Mouse (Mus musculus) MEL (cell line): ENCODE measurements around the gene Slain2. TPM values are rescaled to one million over a fixed set of nuclear protein-coding genes. Genes with fewer than 3 reads are reported as not detected.

Source experiments
- DNase-seq: peaks from one replicate; pipeline ENCODE4 v3.0.0; 2011; ENCODE audit warnings: low read depth, low spot score
- H3K27ac ChIP-seq: 2 replicates; pipeline ENCODE4 v1.5.1; 2012; ENCODE audit warnings: low read depth, mild to moderate bottlenecking, control low read depth, low read length, moderate library complexity; ENCODE audit not compliant: control insufficient read depth
- H3K27me3 ChIP-seq, 2 experiments: fragments of 150-350 bp in 1 of 2; sonication (generic) in 1 of 2; 2 replicates each; pipeline ENCODE4 v1.6.1; 2012; ENCODE audit warnings: low read length in 2 of 2, mild to moderate bottlenecking in 2 of 2, improper control_type of control experiment in 1 of 2, moderate library complexity in 1 of 2; ENCODE audit not compliant: insufficient read depth in 2 of 2, control insufficient read depth in 1 of 2
- H3K36me3 ChIP-seq, 2 experiments: 2 replicates each; pipeline ENCODE4 v1.6.1; 2012 to 2014; ENCODE audit warnings: low read length in 2 of 2, improper control_type of control experiment in 1 of 2, inconsistent platforms in 1 of 2, mild to moderate bottlenecking in 1 of 2; ENCODE audit not compliant: insufficient read depth in 2 of 2, control insufficient read depth in 1 of 2
- H3K4me1 ChIP-seq, 2 experiments: fragments of 150-350 bp in 1 of 2; sonication (generic) in 1 of 2; 2 replicates each; pipeline ENCODE4 v1.6.1; 2012; ENCODE audit warnings: low read length in 2 of 2, improper control_type of control experiment in 1 of 2, mild to moderate bottlenecking in 1 of 2; ENCODE audit not compliant: insufficient read depth in 2 of 2, control insufficient read depth in 1 of 2
- H3K4me3 ChIP-seq, 2 experiments: fragments of 150-350 bp in 1 of 2; sonication (generic) in 1 of 2; 2 replicates each; pipeline ENCODE4 v1.5.1; 2012; ENCODE audit warnings: low read depth in 2 of 2, low read length in 2 of 2, mild to moderate bottlenecking in 2 of 2, moderate library complexity in 2 of 2, control low read depth in 1 of 2, improper control_type of control experiment in 1 of 2; ENCODE audit not compliant: control insufficient read depth in 1 of 2, insufficient read depth in 1 of 2
- H3K79me2 ChIP-seq: 2 replicates; pipeline ENCODE4 v1.6.1; 2012; ENCODE audit warnings: mild to moderate bottlenecking, low read length, moderate library complexity; ENCODE audit not compliant: control insufficient read depth, poor library complexity, insufficient read depth
- H3K9ac ChIP-seq: 2 replicates; pipeline ENCODE4 v1.6.1; 2012; ENCODE audit warnings: low read depth, mild to moderate bottlenecking, control low read depth, low read length, moderate library complexity; ENCODE audit not compliant: control insufficient read depth, poor library complexity, severe bottlenecking
- H3K9me3 ChIP-seq: fragments of 150-350 bp; sonication (generic); replicated peaks from 2 replicates; pipeline ENCODE4 v1.6.1; 2012; ENCODE audit warnings: mild to moderate bottlenecking, low read length, improper control_type of control experiment, moderate library complexity; ENCODE audit not compliant: insufficient read depth
- BHLHE40 ChIP-seq: IDR thresholded peaks from 2 replicates; pipeline ENCODE4 v1.6.1; 2012; ENCODE audit warnings: low read depth, mild to moderate bottlenecking, inconsistent platforms, low read length, improper control_type of control experiment, borderline replicate concordance
- CHD1 ChIP-seq: IDR thresholded peaks from 2 replicates; pipeline ENCODE4 v1.6.1; 2012; ENCODE audit warnings: low read depth, mild to moderate bottlenecking, inconsistent platforms, low read length, improper control_type of control experiment
- CHD2 ChIP-seq: IDR thresholded peaks from 2 replicates; pipeline ENCODE4 v1.6.1; 2011; ENCODE audit warnings: low read length, improper control_type of control experiment
- CTCF ChIP-seq, 3 experiments: IDR thresholded peaks in 2 of 3; conservative IDR thresholded peaks in 1 of 3; 2 replicates each; pipeline ENCODE4 v1.5.1; 2011 to 2012; ENCODE audit warnings: low read length in 3 of 3, low read depth in 2 of 3, mild to moderate bottlenecking in 2 of 3, improper control_type of control experiment in 1 of 3, inconsistent platforms in 1 of 3, mixed read lengths in 1 of 3, moderate library complexity in 1 of 3; ENCODE audit not compliant: control insufficient read depth in 1 of 3, insufficient read depth in 1 of 3, poor library complexity in 1 of 3, severe bottlenecking in 1 of 3
- EP300 ChIP-seq, 2 experiments: IDR thresholded peaks; 2 replicates each; pipeline ENCODE4 v1.6.1; 2011; ENCODE audit warnings: improper control_type of control experiment in 2 of 2, low read length in 2 of 2, low read depth in 1 of 2, mild to moderate bottlenecking in 1 of 2
- ETS1 ChIP-seq: IDR thresholded peaks from 2 replicates; pipeline ENCODE4 v1.6.1; 2012; ENCODE audit warnings: low read depth, mild to moderate bottlenecking, inconsistent platforms, low read length, improper control_type of control experiment, moderate library complexity
- GATA1 ChIP-seq: IDR thresholded peaks from 2 replicates; pipeline ENCODE4 v1.6.1; 2011; ENCODE audit warnings: low read depth, low read length, improper control_type of control experiment
- HCFC1 ChIP-seq: IDR thresholded peaks from 2 replicates; pipeline ENCODE4 v1.6.1; 2012; ENCODE audit warnings: low read depth, mild to moderate bottlenecking, inconsistent platforms, low read length, improper control_type of control experiment, moderate library complexity
- MAFK ChIP-seq: IDR thresholded peaks from 2 replicates; pipeline ENCODE4 v1.6.1; 2011; ENCODE audit warnings: low read depth, mild to moderate bottlenecking, low read length, improper control_type of control experiment, borderline replicate concordance
- MAX ChIP-seq: IDR thresholded peaks from 2 replicates; pipeline ENCODE4 v1.6.1; 2011; ENCODE audit warnings: low read length, improper control_type of control experiment
- MAZ ChIP-seq: IDR thresholded peaks from 2 replicates; pipeline ENCODE4 v1.6.1; 2012; ENCODE audit warnings: low read depth, mild to moderate bottlenecking, inconsistent platforms, low read length, improper control_type of control experiment
- MEF2A ChIP-seq: IDR thresholded peaks from 2 replicates; pipeline ENCODE4 v1.6.1; 2014; ENCODE audit warnings: low read depth, mild to moderate bottlenecking, inconsistent platforms, low read length, improper control_type of control experiment; ENCODE audit not compliant: poor library complexity, insufficient replicate concordance, severe bottlenecking; ENCODE audit errors: extremely low read depth
- MXI1 ChIP-seq: IDR thresholded peaks from 2 replicates; pipeline ENCODE4 v1.6.1; 2011; ENCODE audit warnings: mild to moderate bottlenecking, low read depth, low read length, improper control_type of control experiment
- MYB ChIP-seq: IDR thresholded peaks from 2 replicates; pipeline ENCODE4 v1.6.1; 2011; ENCODE audit warnings: mild to moderate bottlenecking, low read depth, low read length, improper control_type of control experiment
- NELFE ChIP-seq: IDR thresholded peaks from 2 replicates; pipeline ENCODE4 v1.6.1; 2011; ENCODE audit warnings: low read depth, low read length, improper control_type of control experiment
- POLR2A ChIP-seq, 2 experiments: IDR thresholded peaks; 2 replicates each; pipeline ENCODE4 v1.6.1; 2011 to 2012; ENCODE audit warnings: low read length in 2 of 2, mild to moderate bottlenecking in 2 of 2, control low read depth in 1 of 2, improper control_type of control experiment in 1 of 2, low read depth in 1 of 2, moderate library complexity in 1 of 2; ENCODE audit not compliant: control insufficient read depth in 1 of 2, insufficient read depth in 1 of 2, poor library complexity in 1 of 2
- POLR2AphosphoS2 ChIP-seq: IDR thresholded peaks from 2 replicates; pipeline ENCODE4 v1.6.1; 2011; ENCODE audit warnings: low read length, improper control_type of control experiment
- RCOR1 ChIP-seq: IDR thresholded peaks from 2 replicates; pipeline ENCODE4 v1.6.1; 2012; ENCODE audit warnings: low read depth, mild to moderate bottlenecking, inconsistent platforms, low read length, improper control_type of control experiment
- SIN3A ChIP-seq: IDR thresholded peaks from 2 replicates; pipeline ENCODE4 v1.6.1; 2012; ENCODE audit warnings: low read length, improper control_type of control experiment, inconsistent platforms
- TAL1 ChIP-seq: IDR thresholded peaks from 2 replicates; pipeline ENCODE4 v1.6.1; 2012; ENCODE audit warnings: mild to moderate bottlenecking, inconsistent platforms, low read length, moderate library complexity, mixed read lengths
- TBP ChIP-seq: IDR thresholded peaks from 2 replicates; pipeline ENCODE4 v1.8.0; 2011; ENCODE audit warnings: low read depth, low read length, improper control_type of control experiment
- TCF12 ChIP-seq: IDR thresholded peaks from 2 replicates; pipeline ENCODE4 v1.6.1; 2014; ENCODE audit warnings: low read depth, mild to moderate bottlenecking, inconsistent platforms, low read length, improper control_type of control experiment, moderate library complexity
- USF2 ChIP-seq, 2 experiments: IDR thresholded peaks; 2 replicates each; pipeline ENCODE4 v1.6.1; 2011 to 2012; ENCODE audit warnings: improper control_type of control experiment in 2 of 2, low read length in 2 of 2, borderline replicate concordance in 1 of 2, inconsistent platforms in 1 of 2, low read depth in 1 of 2, mild to moderate bottlenecking in 1 of 2; ENCODE audit not compliant: insufficient read depth in 1 of 2
- ZC3H11A ChIP-seq: IDR thresholded peaks from 2 replicates; pipeline ENCODE4 v1.6.1; 2012; ENCODE audit warnings: low read depth, mild to moderate bottlenecking, inconsistent platforms, low read length, improper control_type of control experiment
- ZKSCAN1 ChIP-seq: IDR thresholded peaks from 2 replicates; pipeline ENCODE4 v1.6.1; 2012; ENCODE audit warnings: low read depth, mild to moderate bottlenecking, inconsistent platforms, low read length, improper control_type of control experiment, moderate library complexity
- ZMIZ1 ChIP-seq: IDR thresholded peaks from 2 replicates; pipeline ENCODE4 v1.6.1; 2012; ENCODE audit warnings: low read depth, mild to moderate bottlenecking, inconsistent platforms, low read length, improper control_type of control experiment, moderate library complexity
- ZNF384 ChIP-seq: IDR thresholded peaks from 2 replicates; pipeline ENCODE4 v1.6.1; 2012; ENCODE audit warnings: low read depth, mild to moderate bottlenecking, inconsistent platforms, low read length, improper control_type of control experiment
- polyA plus RNA-seq, 2 experiments: library from polyadenylated mRNA; stranded (reverse) in 1 of 2; unstranded in 1 of 2; fragments of >175 nt in 1 of 2; fragments of >200 nt in 1 of 2; gene quantifications; 2 replicates each; pipeline versions ENCODE4 v1.2.1 to v1.2.4; 2012; ENCODE audit warnings: low replicate concordance in 2 of 2, low read depth in 1 of 2; ENCODE audit not compliant: insufficient read length in 2 of 2, insufficient read depth in 1 of 2, missing spikeins in 1 of 2
- total RNA-seq: library from RNA; depleted of rRNA; stranded (reverse); fragments of 300-350 nt; gene quantifications from 2 replicates; pipeline ENCODE4 v1.2.3, GENCODE M21; 2012

Gene Slain2
- total and polyA plus RNA-seq, 3 experiments, result 18.9 to 42.9 (median 29.9) TPM

DNA sequence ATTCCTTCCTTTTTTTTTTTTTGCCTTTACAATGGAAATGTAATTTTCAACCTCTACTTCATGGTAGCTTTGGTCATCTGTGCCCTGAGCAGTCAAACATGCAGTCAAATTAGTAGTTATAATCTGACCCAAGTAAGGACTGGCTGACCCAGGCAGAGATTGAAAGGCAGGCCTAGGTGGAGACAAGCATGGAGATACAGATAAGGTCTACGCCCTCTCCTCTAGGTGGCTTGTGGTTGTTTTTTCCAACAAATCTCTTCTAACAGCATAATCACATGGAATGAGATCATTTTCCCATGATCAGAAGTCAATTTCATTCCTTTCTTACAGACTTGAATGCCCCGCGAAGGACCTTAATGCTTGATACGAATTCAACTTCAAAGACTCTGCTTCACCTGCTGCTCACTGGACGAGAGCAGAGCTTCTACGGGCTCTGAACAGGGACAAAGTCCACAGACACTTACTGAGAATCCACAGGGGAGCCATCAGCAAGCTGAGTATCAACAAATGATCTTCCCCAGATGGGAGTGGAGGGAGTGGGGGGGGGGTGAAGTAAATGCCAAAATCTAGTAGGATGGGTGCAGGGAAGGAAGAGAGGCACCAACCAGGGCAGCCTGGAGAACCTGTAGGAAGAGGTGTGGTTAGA, 47.7 kb upstream of the Slain2 start:
- Histone ChIP-seq H3K9me3 (no peaks in the 10 kb centered on the region), H3K36me3 (peaks cover 9 to 55% of the 10 kb centered on the region in 2 experiments), H3K27ac (peak overlapping the region; percentile 50), H3K79me2 (peaks cover 66% of the 10 kb centered on the region), H3K27me3 (no peaks in the 10 kb centered on the region), H3K4me3 (peak overlapping the region; percentile 49 to 61), H3K4me1 (peaks cover 28 to 44% of the 10 kb centered on the region in 2 experiments), H3K9ac (peak overlapping the region; percentile 49)
- TF ChIP-seq ZNF384 (no peak; the same call in 1 of the 2 replicates), TAL1 (peak; percentile 44; the same call in 1 of the 2 replicates), MYB (no peak), HCFC1 (0 out of 2 replicates have a peak, but pooled peaks have one; percentile 5), POLR2A (IDR thresholded peaks at IDR 0.05; ENCODE audit: control insufficient read depth in 1 of 2, insufficient read depth in 1 of 2, low read depth in 1 of 2, low read length in 2 of 2, poor library complexity in 1 of 2) (no peak), RCOR1 (peak; percentile 98), GATA1 (peak; percentile 43; the same call in 1 of the 2 replicates), MAX (no peak), ZMIZ1 (no peak), MEF2A (no peak), MAFK (no peak), TCF12 (peak; percentile 52; the same call in 1 of the 2 replicates), SIN3A (no peak; the same call in 1 of the 2 replicates), CHD2 (no peak), MXI1 (no peak; the same call in 1 of the 2 replicates), CHD1 (no peak), ETS1 (peak; percentile 33; the same call in 1 of the 2 replicates), EP300 (IDR thresholded peaks at IDR 0.05; ENCODE audit: low read depth in 1 of 2, low read length in 2 of 2) (peak in 1 of 2 experiments; percentile 52; a peak in 2 of 4 replicates)
- peak; percentile 54 for DNase-seq

DNA sequence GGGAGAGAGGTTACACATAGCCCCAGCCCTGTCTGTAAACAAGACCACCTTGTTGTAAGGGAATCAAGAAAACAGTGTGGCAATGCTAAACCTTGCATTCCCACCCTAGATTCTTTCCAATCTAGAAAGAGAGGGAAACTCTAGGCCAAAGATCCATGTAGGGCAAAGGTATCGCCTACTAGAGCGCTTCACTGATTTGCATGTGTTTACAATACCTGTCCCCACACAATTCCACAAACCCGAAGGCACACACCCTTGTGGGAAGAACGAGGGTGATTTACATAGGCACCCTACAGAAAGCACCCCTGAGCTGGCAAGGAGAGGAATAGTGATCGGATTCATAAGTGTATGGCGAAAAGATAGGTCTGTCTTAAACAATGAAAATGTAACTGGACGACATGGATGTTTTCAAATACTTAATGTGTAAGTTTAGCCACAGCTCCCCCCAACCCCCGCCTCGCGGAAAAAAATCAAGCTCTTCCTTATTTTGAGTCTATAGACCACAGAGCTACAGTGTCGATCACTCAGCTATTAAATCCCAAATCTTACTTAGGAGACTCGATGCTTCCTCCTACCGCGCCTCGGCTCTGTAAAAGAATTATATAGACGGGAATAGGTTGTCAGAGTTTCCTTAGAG, 47.0 kb upstream of the Slain2 start:
- DNase-seq, result peak; percentile 65
- H3K27me3 ChIP-seq, result no peaks in the 10 kb centered on the region
- H3K4me1 ChIP-seq, result peaks cover 24 to 38% of the 10 kb centered on the region in 2 experiments
- no peak for TF ChIP-seq BHLHE40
- TF ChIP-seq NELFE, result no peak
- TF ChIP-seq TAL1, result no peak
- peak; percentile 64; the same call in 1 of the 2 replicates for TF ChIP-seq SIN3A
- TF ChIP-seq RCOR1, result peak; percentile 58
- no peak for TF ChIP-seq CTCF (IDR thresholded peaks at IDR 0.05 in 2 of 3, conservative IDR thresholded peaks at IDR 0.05 in 1 of 3; ENCODE audit: control insufficient read depth in 1 of 3, insufficient read depth in 1 of 3, low read depth in 2 of 3, low read length in 3 of 3, poor library complexity in 1 of 3, severe bottlenecking in 1 of 3)
- TF ChIP-seq MXI1, result peak; percentile 33; the same call in 1 of the 2 replicates
- no peak for TF ChIP-seq TBP
- no peak for TF ChIP-seq POLR2AphosphoS2
- no peak for TF ChIP-seq MYB
- TF ChIP-seq USF2 (IDR thresholded peaks at IDR 0.05; ENCODE audit: borderline replicate concordance in 1 of 2, insufficient read depth in 1 of 2, low read depth in 1 of 2, low read length in 2 of 2), result no peak
- TF ChIP-seq MAZ, result 0 out of 2 replicates have a peak, but pooled peaks have one; percentile 55
- TF ChIP-seq ZKSCAN1, result no peak
- peak; percentile 44; the same call in 1 of the 2 replicates for TF ChIP-seq ZNF384
- no peak for TF ChIP-seq ZC3H11A
- H3K9ac ChIP-seq, result peak overlapping the region; percentile 73
- peaks cover 3 to 47% of the 10 kb centered on the region in 2 experiments; a peak in 3 of 4 replicates for H3K36me3 ChIP-seq
- peak overlapping the region; percentile 44 for H3K27ac ChIP-seq
- H3K79me2 ChIP-seq, result peaks cover 58% of the 10 kb centered on the region
- peak overlapping the region; percentile 64 to 68 for H3K4me3 ChIP-seq
- H3K9me3 ChIP-seq, result no peaks in the 10 kb centered on the region
